Mouse (Mus musculus): ENCODE measurements around the gene Gbf1.

The Gbf1 gene

GRCm38 (mm10) chr19:46314872-46315742 lies 162.8 kb downstream of the Gbf1 start:
- DNase-seq (ENCODE audit: low read depth, low spot score) = no peak

- DNase-seq (ENCODE audit: low read depth, low spot score) = no peak
These were observed 163.7 kb downstream of the Gbf1 start for GRCm38 (mm10) chr19:46315752-46316610.

- DNase-seq (ENCODE audit: low read depth, low spot score) = no peak
These were observed 164.7 kb downstream of the Gbf1 start for GRCm38 (mm10) chr19:46316846-46317545.

- no peak for DNase-seq (ENCODE audit: low read depth, low spot score)
These were observed 165.2 kb downstream of the Gbf1 start for GRCm38 (mm10) chr19:46317546-46317885.

- DNase-seq (ENCODE audit: low read depth, low spot score) = no peak
These were observed 165.7 kb downstream of the Gbf1 start for GRCm38 (mm10) chr19:46318031-46318471.

GRCm38 (mm10) chr19:46318586-46319378 lies 166.5 kb downstream of the Gbf1 start:
- peak; percentile 87 for DNase-seq (ENCODE audit: low read depth, low spot score)

- no peak for DNase-seq (ENCODE audit: low read depth, low spot score)
These were observed 167.9 kb downstream of the Gbf1 start for GRCm38 (mm10) chr19:46320076-46320785.

GRCm38 (mm10) chr19:46321101-46321943 lies 169.0 kb downstream of the Gbf1 start:
- peak; percentile 62 for DNase-seq (ENCODE audit: low read depth, low spot score)

- no peak for DNase-seq (ENCODE audit: low read depth, low spot score)
These were observed 170.1 kb downstream of the Gbf1 start for GRCm38 (mm10) chr19:46322144-46322995.

- no peak for DNase-seq (ENCODE audit: low read depth, low spot score)
These were observed 170.8 kb downstream of the Gbf1 start for GRCm38 (mm10) chr19:46322996-46323572.

- DNase-seq (ENCODE audit: low read depth, low spot score) = no peak
These were observed 171.4 kb downstream of the Gbf1 start for GRCm38 (mm10) chr19:46323716-46324115.

- no peak for DNase-seq (ENCODE audit: low read depth, low spot score)
These were observed 172.1 kb downstream of the Gbf1 start for GRCm38 (mm10) chr19:46324366-46324765.

GRCm38 (mm10) chr19:46324918-46325317 lies 172.6 kb downstream of the Gbf1 start:
- DNase-seq (ENCODE audit: low read depth, low spot score) = no peak

GRCm38 (mm10) chr19:46326019-46326755 lies 173.9 kb downstream of the Gbf1 start:
- no peak for DNase-seq (ENCODE audit: low read depth, low spot score)

GRCm38 (mm10) chr19:46326756-46327305 lies 174.5 kb downstream of the Gbf1 start, which contains the start of gene Psd:
Gene Psd (minus strand): TSS chr19:46327156.
- peak; percentile 67 for DNase-seq (ENCODE audit: low read depth, low spot score)

- no peak for DNase-seq (ENCODE audit: low read depth, low spot score)
These were observed 175.3 kb downstream of the Gbf1 start for GRCm38 (mm10) chr19:46327531-46328064.
